Mouse (Mus musculus) G1E (cell line): Measurements from ENCODE around the gene 1700016H13Rik.

ENCODE experiments used
- CTCF ChIP-seq: IDR thresholded peaks from 2 replicates; pipeline ENCODE4 v1.5.1; 2012; ENCODE audit warnings: low read depth, low read length, inconsistent platforms, mixed read lengths
- GATA2 ChIP-seq: IDR thresholded peaks from 2 replicates; pipeline ENCODE4 v1.6.1; 2012; ENCODE audit warnings: low read depth, low read length, inconsistent platforms, borderline replicate concordance

GRCm38 (mm10) chr5:103610856-103611472 lies 44.8 kb downstream of the 1700016H13Rik start:
- TF ChIP-seq CTCF (no peak), GATA2 (no peak)
